Mouse (Mus musculus): ENCODE data around the gene Rpa3. TPM values are rescaled to one million over a fixed set of nuclear protein-coding genes. Genes with fewer than 3 reads are reported as not detected.

Gene Rpa3
- polyA plus RNA-seq, 1 experiment from 2014 or later, result 146 TPM

- Histone ChIP-seq H3K9ac (ENCODE audit: low read depth, low read length) (no peak overlapping the region), H3K4me1 (ENCODE audit: control insufficient read depth, insufficient read depth, low read length) (no peaks in the 10 kb centered on the region), H3K27me3 (ENCODE audit: control insufficient read depth, insufficient read depth, low read length) (no peaks in the 10 kb centered on the region), H3K9me3 (replicated peaks; ENCODE audit: control insufficient read depth, low read length) (no peaks in the 10 kb centered on the region), H3K36me3 (ENCODE audit: control insufficient read depth, insufficient read depth, low read length) (no peaks in the 10 kb centered on the region), H3K4me3 (ENCODE audit: low read depth, low read length) (no peak overlapping the region), H3K4me2 (no peak overlapping the region), H3K27ac (ENCODE audit: low read depth, low read length) (no peak overlapping the region)
- 83% methylated on average over 4 of the region's 4 CpGs for WGBS (ENCODE audit: insufficient replicate concordance)
- ATAC-seq (replicated peaks; ENCODE audit: insufficient number of reproducible peaks, low FRiP score, low TSS enrichment), result no peak
These were observed 24.3 kb upstream of the Rpa3 start for GRCm38 (mm10) chr6:8283255-8283654.

GRCm38 (mm10) chr6:8278426-8279002 lies 19.5 kb upstream of the Rpa3 start:
- no peaks in the 10 kb centered on the region for H3K27me3 ChIP-seq (ENCODE audit: control insufficient read depth, insufficient read depth, low read length)
- no peak overlapping the region for H3K9ac ChIP-seq (ENCODE audit: low read depth, low read length)
- H3K4me3 ChIP-seq (ENCODE audit: low read depth, low read length), result no peak overlapping the region
- H3K4me1 ChIP-seq (ENCODE audit: control insufficient read depth, insufficient read depth, low read length), result peaks cover 3% of the 10 kb centered on the region; the same call in 1 of the 2 replicates
- no peak overlapping the region for H3K27ac ChIP-seq (ENCODE audit: low read depth, low read length)
- no peaks in the 10 kb centered on the region for H3K36me3 ChIP-seq (ENCODE audit: control insufficient read depth, insufficient read depth, low read length)
- ATAC-seq (replicated peaks; ENCODE audit: insufficient number of reproducible peaks, low FRiP score, low TSS enrichment), result no peak
- H3K4me2 ChIP-seq, result no peak overlapping the region
- no peaks in the 10 kb centered on the region for H3K9me3 ChIP-seq (replicated peaks; ENCODE audit: control insufficient read depth, low read length)
- 77% methylated on average over 5 of the region's 5 CpGs for WGBS (ENCODE audit: insufficient replicate concordance)

- Histone ChIP-seq H3K36me3 (ENCODE audit: control insufficient read depth, insufficient read depth, low read length) (no peaks in the 10 kb centered on the region), H3K27me3 (ENCODE audit: control insufficient read depth, insufficient read depth, low read length) (no peaks in the 10 kb centered on the region), H3K4me1 (ENCODE audit: control insufficient read depth, insufficient read depth, low read length) (peaks cover 3% of the 10 kb centered on the region; the same call in 1 of the 2 replicates), H3K27ac (ENCODE audit: low read depth, low read length) (no peak overlapping the region), H3K4me3 (ENCODE audit: low read depth, low read length) (no peak overlapping the region), H3K9ac (ENCODE audit: low read depth, low read length) (no peak overlapping the region), H3K4me2 (no peak overlapping the region), H3K9me3 (replicated peaks; ENCODE audit: control insufficient read depth, low read length) (no peaks in the 10 kb centered on the region)
- ATAC-seq (replicated peaks; ENCODE audit: insufficient number of reproducible peaks, low FRiP score, low TSS enrichment), result no peak
- 22% methylated on average over 4 of the region's 4 CpGs for WGBS (ENCODE audit: insufficient replicate concordance)
These were observed 17.5 kb upstream of the Rpa3 start for GRCm38 (mm10) chr6:8276431-8276830.

GRCm38 (mm10) chr6:8275098-8275497 lies 16.1 kb upstream of the Rpa3 start:
- Histone ChIP-seq H3K36me3 (ENCODE audit: control insufficient read depth, insufficient read depth, low read length) (no peaks in the 10 kb centered on the region), H3K27me3 (ENCODE audit: control insufficient read depth, insufficient read depth, low read length) (no peaks in the 10 kb centered on the region), H3K9me3 (replicated peaks; ENCODE audit: control insufficient read depth, low read length) (no peaks in the 10 kb centered on the region), H3K27ac (ENCODE audit: low read depth, low read length) (no peak overlapping the region), H3K4me2 (no peak overlapping the region), H3K4me3 (ENCODE audit: low read depth, low read length) (no peak overlapping the region), H3K9ac (ENCODE audit: low read depth, low read length) (no peak overlapping the region), H3K4me1 (ENCODE audit: control insufficient read depth, insufficient read depth, low read length) (peaks cover 3% of the 10 kb centered on the region; the same call in 1 of the 2 replicates)
- ATAC-seq (replicated peaks; ENCODE audit: insufficient number of reproducible peaks, low FRiP score, low TSS enrichment), result no peak
- WGBS (ENCODE audit: insufficient replicate concordance), result 6% methylated on average over 1 of the region's 1 CpGs

GRCm38 (mm10) chr6:8274387-8275054 lies 15.5 kb upstream of the Rpa3 start:
- Histone ChIP-seq H3K27ac (ENCODE audit: low read depth, low read length) (no peak overlapping the region), H3K9ac (ENCODE audit: low read depth, low read length) (no peak overlapping the region), H3K4me2 (no peak overlapping the region), H3K9me3 (replicated peaks; ENCODE audit: control insufficient read depth, low read length) (no peaks in the 10 kb centered on the region), H3K36me3 (ENCODE audit: control insufficient read depth, insufficient read depth, low read length) (no peaks in the 10 kb centered on the region), H3K27me3 (ENCODE audit: control insufficient read depth, insufficient read depth, low read length) (no peaks in the 10 kb centered on the region), H3K4me3 (ENCODE audit: low read depth, low read length) (no peak overlapping the region), H3K4me1 (ENCODE audit: control insufficient read depth, insufficient read depth, low read length) (peaks cover 3% of the 10 kb centered on the region; the same call in 1 of the 2 replicates)
- 32% methylated on average over 6 of the region's 6 CpGs for WGBS (ENCODE audit: insufficient replicate concordance)
- no peak for ATAC-seq (replicated peaks; ENCODE audit: insufficient number of reproducible peaks, low FRiP score, low TSS enrichment)

GRCm38 (mm10) chr6:8271047-8271446 lies 12.1 kb upstream of the Rpa3 start:
- H3K4me2 ChIP-seq, result no peak overlapping the region
- 76% methylated on average over 3 of the region's 3 CpGs for WGBS (ENCODE audit: insufficient replicate concordance)
- no peaks in the 10 kb centered on the region for H3K4me1 ChIP-seq (ENCODE audit: control insufficient read depth, insufficient read depth, low read length)
- no peak overlapping the region for H3K9ac ChIP-seq (ENCODE audit: low read depth, low read length)
- H3K27me3 ChIP-seq (ENCODE audit: control insufficient read depth, insufficient read depth, low read length), result no peaks in the 10 kb centered on the region
- no peak overlapping the region for H3K27ac ChIP-seq (ENCODE audit: low read depth, low read length)
- no peak overlapping the region for H3K4me3 ChIP-seq (ENCODE audit: low read depth, low read length)
- ATAC-seq (replicated peaks; ENCODE audit: insufficient number of reproducible peaks, low FRiP score, low TSS enrichment), result no peak
- no peaks in the 10 kb centered on the region for H3K36me3 ChIP-seq (ENCODE audit: control insufficient read depth, insufficient read depth, low read length)
- no peaks in the 10 kb centered on the region for H3K9me3 ChIP-seq (replicated peaks; ENCODE audit: control insufficient read depth, low read length)

GRCm38 (mm10) chr6:8259667-8260044 lies 683 bp upstream of the Rpa3 start:
- peak overlapping the region; percentile 79 for H3K9ac ChIP-seq (ENCODE audit: low read depth, low read length)
- H3K4me2 ChIP-seq, result peak overlapping the region; percentile 76
- no peaks in the 10 kb centered on the region for H3K27me3 ChIP-seq (ENCODE audit: control insufficient read depth, insufficient read depth, low read length)
- H3K4me1 ChIP-seq (ENCODE audit: control insufficient read depth, insufficient read depth, low read length), result peaks cover 4% of the 10 kb centered on the region; the same call in 1 of the 2 replicates
- WGBS (ENCODE audit: insufficient replicate concordance), result 2% methylated on average over 8 of the region's 8 CpGs
- H3K27ac ChIP-seq (ENCODE audit: low read depth, low read length), result peak overlapping the region; percentile 57; the same call in 1 of the 2 replicates
- ATAC-seq (replicated peaks; ENCODE audit: insufficient number of reproducible peaks, low FRiP score, low TSS enrichment), result peak; percentile 41; the same call in 1 of the 2 replicates
- peak overlapping the region; percentile 89 for H3K4me3 ChIP-seq (ENCODE audit: low read depth, low read length)
- H3K9me3 ChIP-seq (replicated peaks; ENCODE audit: control insufficient read depth, low read length), result no peaks in the 10 kb centered on the region
- no peaks in the 10 kb centered on the region for H3K36me3 ChIP-seq (ENCODE audit: control insufficient read depth, insufficient read depth, low read length)

- ATAC-seq (replicated peaks; ENCODE audit: insufficient number of reproducible peaks, low FRiP score, low TSS enrichment), result no peak
- Histone ChIP-seq H3K9ac (ENCODE audit: low read depth, low read length) (peak overlapping the region; percentile 88), H3K4me2 (peak overlapping the region; percentile 82), H3K36me3 (ENCODE audit: control insufficient read depth, insufficient read depth, low read length) (no peaks in the 10 kb centered on the region), H3K4me1 (ENCODE audit: control insufficient read depth, insufficient read depth, low read length) (peaks cover 4% of the 10 kb centered on the region; the same call in 1 of the 2 replicates), H3K27ac (ENCODE audit: low read depth, low read length) (peak overlapping the region; percentile 64), H3K4me3 (ENCODE audit: low read depth, low read length) (peak overlapping the region; percentile 89), H3K9me3 (replicated peaks; ENCODE audit: control insufficient read depth, low read length) (no peaks in the 10 kb centered on the region), H3K27me3 (ENCODE audit: control insufficient read depth, insufficient read depth, low read length) (no peaks in the 10 kb centered on the region)
- 8% methylated on average over 6 of the region's 6 CpGs for WGBS (ENCODE audit: insufficient replicate concordance)
These were observed 657 bp downstream of the Rpa3 start for GRCm38 (mm10) chr6:8258316-8258715.

GRCm38 (mm10) chr6:8228596-8228995 lies 30.4 kb downstream of the Rpa3 start:
- no peak for ATAC-seq (replicated peaks; ENCODE audit: insufficient number of reproducible peaks, low FRiP score, low TSS enrichment)
- H3K27me3 ChIP-seq (ENCODE audit: control insufficient read depth, insufficient read depth, low read length), result no peaks in the 10 kb centered on the region
- H3K36me3 ChIP-seq (ENCODE audit: control insufficient read depth, insufficient read depth, low read length), result peaks cover 3% of the 10 kb centered on the region; the same call in 1 of the 2 replicates
- no peak overlapping the region for H3K9ac ChIP-seq (ENCODE audit: low read depth, low read length)
- 84% methylated on average over 3 of the region's 3 CpGs for WGBS (ENCODE audit: insufficient replicate concordance)
- no peaks in the 10 kb centered on the region for H3K9me3 ChIP-seq (replicated peaks; ENCODE audit: control insufficient read depth, low read length)
- no peaks in the 10 kb centered on the region for H3K4me1 ChIP-seq (ENCODE audit: control insufficient read depth, insufficient read depth, low read length)
- no peak overlapping the region for H3K27ac ChIP-seq (ENCODE audit: low read depth, low read length)
- H3K4me3 ChIP-seq (ENCODE audit: low read depth, low read length), result no peak overlapping the region
- H3K4me2 ChIP-seq, result no peak overlapping the region

Measured in heart, embryonic 11.5 days (tissue).